ENCODE assay signal across 15 mouse cellular contexts in the genomic region with DNA sequence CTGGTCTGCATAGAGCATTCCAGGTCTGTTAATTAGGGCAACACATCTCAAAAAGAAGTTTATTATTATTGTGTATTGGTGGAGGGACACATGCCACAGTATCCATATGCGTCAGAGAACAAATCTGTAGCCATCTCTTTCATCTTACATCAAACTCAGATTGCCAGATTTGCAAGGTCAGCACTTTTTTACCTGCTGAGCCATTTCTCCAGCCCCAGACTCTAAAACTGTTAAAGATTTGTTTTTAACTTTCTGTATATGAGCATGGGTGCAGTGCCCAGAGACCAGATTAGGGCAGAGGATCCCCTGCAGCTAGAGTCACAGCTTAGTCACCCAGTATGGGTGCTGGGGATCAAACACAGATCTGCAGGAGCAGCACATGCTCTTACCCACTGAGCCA.
"Had no signal": no experiment of that assay in that cellular context is flagged by ENCODE, and none has a peak within 500 bp of the region (broad histone marks: within the 10 kb centered on the region; RNA-seq: fewer than 3 reads in every experiment).

No protein-coding gene starts in this region.

- H3K9ac ChIP-seq: lung, embryonic 14.5 days; midbrain, embryonic 12.5 days; neural tube, embryonic 12.5 days; stomach, embryonic 15.5 days had no signal

- DNase-seq: lung, embryonic 14.5 days; lung, postnatal 10 days; lung, postnatal 4 days; midbrain, embryonic 14.5 days; right cerebral cortex, postnatal 14 days; thymus, adult 2 months; thymus, postnatal 25 days; thymus, postnatal 4 days had no signal

- H3K27me3 ChIP-seq: midbrain, embryonic 12.5 days; neural tube, embryonic 12.5 days; stomach, embryonic 15.5 days had no signal

- ATAC-seq: midbrain, embryonic 16.5 days had no signal

- H3K4me2 ChIP-seq: lung, embryonic 14.5 days; midbrain, embryonic 12.5 days; neural tube, embryonic 12.5 days; stomach, embryonic 15.5 days had no signal

- H3K4me3 ChIP-seq: midbrain, embryonic 10.5 days; midbrain, embryonic 12.5 days; myocyte; neural tube, embryonic 12.5 days; stomach, embryonic 15.5 days had no signal

- H3K4me1 ChIP-seq: midbrain, embryonic 10.5 days; midbrain, embryonic 12.5 days; stomach, embryonic 15.5 days had no signal

- H3K9me3 ChIP-seq: midbrain, embryonic 10.5 days; midbrain, embryonic 12.5 days; neural tube, embryonic 12.5 days; stomach, embryonic 15.5 days had no signal

- H3K27ac ChIP-seq: midbrain, embryonic 10.5 days; midbrain, embryonic 12.5 days; neural tube, embryonic 12.5 days; stomach, embryonic 15.5 days; stomach, postnatal 0 days had no signal

- H3K36me3 ChIP-seq: midbrain, embryonic 12.5 days; neural tube, embryonic 12.5 days; stomach, embryonic 15.5 days had no signal
